Mouse (Mus musculus) intestine, embryonic 16.5 days (tissue): ENCODE measurements around the gene Nanog. TPM values are rescaled to one million over a fixed set of nuclear protein-coding genes. Genes with fewer than 3 reads are reported as not detected.
"Not testable (repeated sequence)": the region's sequence is repeated elsewhere in the genome, so short reads cannot be mapped to it uniquely, and the experiment has no call there.

Experiments
- ATAC-seq: fragments of 200-750 bp; cut with Nextera tagmentation; 2 replicates; pipeline ENCODE4 v1.8.0; 2017; ENCODE audit warnings: moderate TSS enrichment, moderate library complexity
- H3K27ac ChIP-seq: fragments of 300-500 bp; sonication (generic); 2 replicates; pipeline ENCODE4 v1.5.1; 2014; ENCODE audit warnings: mild to moderate bottlenecking, low read length
- H3K27me3 ChIP-seq: fragments of 300-500 bp; sonication (generic); replicated peaks from 2 replicates; pipeline ENCODE4 v1.6.1; 2014; ENCODE audit warnings: low read length, control low read depth, mixed read lengths; ENCODE audit not compliant: control insufficient read depth, insufficient read depth
- H3K36me3 ChIP-seq: fragments of 300-500 bp; sonication (generic); 2 replicates; pipeline ENCODE4 v1.6.1; 2014; ENCODE audit warnings: low read length, control low read depth; ENCODE audit not compliant: control insufficient read depth, insufficient read depth
- H3K4me1 ChIP-seq: fragments of 300-500 bp; sonication (generic); 2 replicates; pipeline ENCODE4 v1.6.1; 2014; ENCODE audit warnings: low read length, control low read depth, mixed read lengths; ENCODE audit not compliant: control insufficient read depth, insufficient read depth
- H3K4me2 ChIP-seq: fragments of 300-500 bp; sonication (generic); 2 replicates; pipeline ENCODE4 v1.6.1; 2014; ENCODE audit warnings: low read depth, low read length, control low read depth
- H3K4me3 ChIP-seq: fragments of 300-500 bp; sonication (generic); 2 replicates; pipeline ENCODE4 v1.5.1; 2014; ENCODE audit warnings: mild to moderate bottlenecking, low read length
- H3K9ac ChIP-seq: fragments of 300-500 bp; sonication (generic); 2 replicates; pipeline ENCODE4 v1.6.1; 2014; ENCODE audit warnings: low read depth, low read length
- H3K9me3 ChIP-seq: fragments of 300-500 bp; sonication (generic); 2 replicates; pipeline ENCODE4 v1.6.1; 2016; ENCODE audit warnings: low read length, control low read depth; ENCODE audit not compliant: control insufficient read depth
- WGBS: fragments of 180-500 bp; shearing (Covaris S2); extraction: QIAGEN DNeasy Blood & Tissue Kit; methylation state at CpG from one replicate; pipeline ENCODE4 v1.1.7; 2014; 5-methylcytosine and 5-hydroxymethylcytosine counted together
- polyA plus RNA-seq: library from polyadenylated mRNA; unstranded; fragments of >200 nt; fragmentation: Nextera tagmentation; extraction: Ambion mirVana; gene quantifications from 2 replicates; pipeline ENCODE4 v1.2.1, GENCODE M21; 2015

Nanog gene
- polyA plus RNA-seq, 1 experiment from 2014 or later: 0.18 TPM

- ATAC-seq: no peak
- no peak overlapping the region for H3K27ac ChIP-seq
- WGBS: 77% methylated on average over 3 of the region's 3 CpGs
- no peak overlapping the region for H3K4me3 ChIP-seq
- no peaks in the 10 kb centered on the region for H3K9me3 ChIP-seq
- no peak overlapping the region for H3K9ac ChIP-seq
- H3K36me3 ChIP-seq: no peaks in the 10 kb centered on the region
- no peaks in the 10 kb centered on the region for H3K27me3 ChIP-seq
- H3K4me2 ChIP-seq: no peak overlapping the region
- H3K4me1 ChIP-seq: no peaks in the 10 kb centered on the region
These were observed 11.9 kb upstream of the Nanog start for GRCm38 (mm10) chr6:122695398-122695797.

GRCm38 (mm10) chr6:122699628-122700027 lies 7.7 kb upstream of the Nanog start:
- 94% methylated on average over 2 of the region's 2 CpGs for WGBS
- H3K27me3 ChIP-seq, H3K4me2 ChIP-seq, H3K9ac ChIP-seq, H3K4me3 ChIP-seq, H3K4me1 ChIP-seq, H3K36me3 ChIP-seq, H3K9me3 ChIP-seq, H3K27ac ChIP-seq, ATAC-seq: not testable (repeated sequence)

- Histone ChIP-seq H3K27me3 (no peaks in the 10 kb centered on the region), H3K9ac (no peak overlapping the region), H3K4me2 (no peak overlapping the region), H3K27ac (no peak overlapping the region), H3K4me3 (no peak overlapping the region), H3K36me3 (no peaks in the 10 kb centered on the region), H3K4me1 (peaks cover 2% of the 10 kb centered on the region; the same call in 1 of the 2 replicates), H3K9me3 (no peaks in the 10 kb centered on the region)
- 79% methylated on average over 5 of the region's 5 CpGs for WGBS
- no peak for ATAC-seq
These were observed 5.5 kb upstream of the Nanog start for GRCm38 (mm10) chr6:122701816-122702215.

GRCm38 (mm10) chr6:122702480-122703124 lies 4.7 kb upstream of the Nanog start:
- H3K4me1 ChIP-seq: peaks cover 2% of the 10 kb centered on the region; the same call in 1 of the 2 replicates
- peak; percentile 63 for ATAC-seq
- peak overlapping the region; percentile 41; the same call in 1 of the 2 replicates for H3K9ac ChIP-seq
- H3K27ac ChIP-seq: peak overlapping the region; percentile 45; the same call in 1 of the 2 replicates
- WGBS: 10% methylated on average over 20 of the region's 20 CpGs
- H3K4me2 ChIP-seq: peak overlapping the region; percentile 50
- H3K9me3 ChIP-seq: no peaks in the 10 kb centered on the region
- H3K4me3 ChIP-seq: peak overlapping the region; percentile 26
- 0 out of 2 replicates have a peak, but pooled peaks cover 3% of the 10 kb centered on the region for H3K27me3 ChIP-seq
- H3K36me3 ChIP-seq: no peaks in the 10 kb centered on the region

GRCm38 (mm10) chr6:122703251-122703650 lies 4.0 kb upstream of the Nanog start:
- ATAC-seq: no peak
- Histone ChIP-seq H3K4me2 (no peak overlapping the region; the same call in 1 of the 2 replicates), H3K27ac (no peak overlapping the region), H3K9ac (no peak overlapping the region), H3K4me3 (no peak overlapping the region; the same call in 1 of the 2 replicates), H3K36me3 (no peaks in the 10 kb centered on the region), H3K9me3 (no peaks in the 10 kb centered on the region), H3K4me1 (peaks cover 2% of the 10 kb centered on the region; the same call in 1 of the 2 replicates), H3K27me3 (0 out of 2 replicates have a peak, but pooled peaks cover 3% of the 10 kb centered on the region)
- WGBS: 26% methylated on average over 6 of the region's 6 CpGs

- Histone ChIP-seq H3K4me1 (peaks cover 2% of the 10 kb centered on the region; the same call in 1 of the 2 replicates), H3K27me3 (0 out of 2 replicates have a peak, but pooled peaks cover 3% of the 10 kb centered on the region), H3K27ac (no peak overlapping the region), H3K4me3 (no peak overlapping the region), H3K36me3 (no peaks in the 10 kb centered on the region), H3K9me3 (no peaks in the 10 kb centered on the region), H3K9ac (no peak overlapping the region), H3K4me2 (no peak overlapping the region)
- 33% methylated on average over 1 of the region's 1 CpGs for WGBS
- no peak for ATAC-seq
These were observed 3.6 kb upstream of the Nanog start for GRCm38 (mm10) chr6:122703706-122704105.

- no peaks in the 10 kb centered on the region for H3K36me3 ChIP-seq
- no peaks in the 10 kb centered on the region for H3K9me3 ChIP-seq
- no peak overlapping the region for H3K9ac ChIP-seq
- WGBS: 69% methylated on average over 12 of the region's 12 CpGs
- H3K27me3 ChIP-seq: 0 out of 2 replicates have a peak, but pooled peaks cover 3% of the 10 kb centered on the region
- no peak for ATAC-seq
- no peak overlapping the region for H3K4me2 ChIP-seq
- no peak overlapping the region for H3K4me3 ChIP-seq
- peaks cover 2% of the 10 kb centered on the region; the same call in 1 of the 2 replicates for H3K4me1 ChIP-seq
- no peak overlapping the region for H3K27ac ChIP-seq
These were observed 900 bp upstream of the Nanog start for GRCm38 (mm10) chr6:122706337-122706840.

GRCm38 (mm10) chr6:122708826-122709225 lies 1.5 kb downstream of the Nanog start:
- ATAC-seq: no peak
- 64% methylated on average over 4 of the region's 4 CpGs for WGBS
- H3K9ac ChIP-seq: no peak overlapping the region
- no peaks in the 10 kb centered on the region for H3K36me3 ChIP-seq
- no peak overlapping the region for H3K4me2 ChIP-seq
- H3K9me3 ChIP-seq: no peaks in the 10 kb centered on the region
- H3K4me1 ChIP-seq: no peaks in the 10 kb centered on the region
- no peak overlapping the region for H3K4me3 ChIP-seq
- 0 out of 2 replicates have a peak, but pooled peaks cover 3% of the 10 kb centered on the region for H3K27me3 ChIP-seq
- no peak overlapping the region for H3K27ac ChIP-seq

GRCm38 (mm10) chr6:122711455-122711854 lies 4.2 kb downstream of the Nanog start:
- H3K4me3 ChIP-seq: no peak overlapping the region
- 83% methylated on average over 2 of the region's 2 CpGs for WGBS
- H3K27me3 ChIP-seq: 0 out of 2 replicates have a peak, but pooled peaks cover 3% of the 10 kb centered on the region
- H3K27ac ChIP-seq: no peak overlapping the region
- H3K4me2 ChIP-seq: no peak overlapping the region
- no peaks in the 10 kb centered on the region for H3K4me1 ChIP-seq
- no peaks in the 10 kb centered on the region for H3K36me3 ChIP-seq
- ATAC-seq: no peak
- no peak overlapping the region for H3K9ac ChIP-seq
- H3K9me3 ChIP-seq: no peaks in the 10 kb centered on the region
